Mouse (Mus musculus) myocyte (in vitro differentiated cells): ENCODE measurements around the gene Bet1l. TPM values are rescaled to one million over a fixed set of nuclear protein-coding genes. Genes with fewer than 3 reads are reported as not detected.

Experiments
- H3K27me3 ChIP-seq: one replicate; pipeline ENCODE4 v1.6.1; 2011; ENCODE audit not compliant: control insufficient read depth, insufficient read depth, insufficient read length
- H3K36me3 ChIP-seq: one replicate; pipeline ENCODE4 v1.6.1; 2011; ENCODE audit not compliant: control insufficient read depth, insufficient read depth
- H3K4me2 ChIP-seq: one replicate; pipeline ENCODE4 v1.6.1; 2011; ENCODE audit warnings: low read depth, control low read depth
- H3K4me3 ChIP-seq: one replicate; pipeline ENCODE4 v1.5.1; 2011; ENCODE audit warnings: mild to moderate bottlenecking, control low read depth, moderate library complexity
- H3K79me2 ChIP-seq: one replicate; pipeline ENCODE4 v1.6.1; 2011; ENCODE audit not compliant: control insufficient read depth, insufficient read depth
- H3ac ChIP-seq: one replicate; pipeline ENCODE4 v1.6.1; 2011; ENCODE audit not compliant: control insufficient read depth, insufficient read length
- CEBPB ChIP-seq: IDR thresholded peaks from 2 replicates; pipeline ENCODE4 v1.6.1; 2011; ENCODE audit warnings: mild to moderate bottlenecking, moderate library complexity; ENCODE audit not compliant: poor library complexity, insufficient read depth, severe bottlenecking
- E2F4 ChIP-seq: IDR thresholded peaks from one replicate; pipeline ENCODE4 v1.6.1; 2011; ENCODE audit warnings: mild to moderate bottlenecking, control low read depth, moderate library complexity; ENCODE audit not compliant: insufficient read depth
- MAX ChIP-seq: IDR thresholded peaks from one replicate; pipeline ENCODE4 v1.6.1; 2011; ENCODE audit warnings: low read depth, mild to moderate bottlenecking, control low read depth
- MYOD1 ChIP-seq, 3 experiments: IDR thresholded peaks; one replicate each; pipeline ENCODE4 v1.6.1; 2011; ENCODE audit warnings: control low read depth in 2 of 3, low read depth in 2 of 3, mild to moderate bottlenecking in 2 of 3, moderate library complexity in 1 of 3; ENCODE audit not compliant: insufficient read length in 2 of 3, control insufficient read depth in 1 of 3
- MYOG ChIP-seq, 3 experiments: IDR thresholded peaks; one replicate each; pipeline ENCODE4 v1.6.1; 2011; ENCODE audit warnings: control low read depth in 2 of 3, low read depth in 2 of 3, mild to moderate bottlenecking in 2 of 3; ENCODE audit not compliant: insufficient read length in 2 of 3, control insufficient read depth in 1 of 3, insufficient read depth in 1 of 3
- POLR2A ChIP-seq: IDR thresholded peaks from one replicate; pipeline ENCODE4 v1.6.1; 2011; ENCODE audit warnings: low read depth, mild to moderate bottlenecking, control low read depth, moderate library complexity; ENCODE audit not compliant: insufficient read length
- POLR2AphosphoS2 ChIP-seq: IDR thresholded peaks from one replicate; pipeline ENCODE4 v1.6.1; 2011; ENCODE audit warnings: low read depth, control low read depth; ENCODE audit not compliant: insufficient read length
- REST ChIP-seq: IDR thresholded peaks from one replicate; pipeline ENCODE4 v1.6.1; 2011; ENCODE audit warnings: mild to moderate bottlenecking, control low read depth, moderate library complexity; ENCODE audit not compliant: insufficient read depth, insufficient read length
- SRF ChIP-seq: IDR thresholded peaks from one replicate; pipeline ENCODE4 v1.6.1; 2011; ENCODE audit warnings: low read depth; ENCODE audit not compliant: control insufficient read depth, insufficient read length
- TCF12 ChIP-seq: IDR thresholded peaks from one replicate; pipeline ENCODE4 v1.6.1; 2011; ENCODE audit warnings: mild to moderate bottlenecking, control low read depth; ENCODE audit not compliant: poor library complexity, insufficient read depth, severe bottlenecking
- TCF3 ChIP-seq: IDR thresholded peaks from one replicate; pipeline ENCODE4 v1.6.1; 2011; ENCODE audit warnings: low read depth, control low read depth; ENCODE audit not compliant: insufficient read length
- USF1 ChIP-seq: IDR thresholded peaks from one replicate; pipeline ENCODE4 v1.6.1; 2011; ENCODE audit warnings: low read depth, mild to moderate bottlenecking, control low read depth, moderate library complexity
- polyA plus RNA-seq: library from polyadenylated mRNA; unstranded; fragments of >200 nt; fragmentation: generic; extraction: Trizol; gene quantifications from one replicate; pipeline ENCODE4 v1.2.1, GENCODE M21; 2012; ENCODE audit warnings: missing spikeins

Gene Bet1l
- polyA plus RNA-seq, 1 experiment: 25.8 TPM

DNA sequence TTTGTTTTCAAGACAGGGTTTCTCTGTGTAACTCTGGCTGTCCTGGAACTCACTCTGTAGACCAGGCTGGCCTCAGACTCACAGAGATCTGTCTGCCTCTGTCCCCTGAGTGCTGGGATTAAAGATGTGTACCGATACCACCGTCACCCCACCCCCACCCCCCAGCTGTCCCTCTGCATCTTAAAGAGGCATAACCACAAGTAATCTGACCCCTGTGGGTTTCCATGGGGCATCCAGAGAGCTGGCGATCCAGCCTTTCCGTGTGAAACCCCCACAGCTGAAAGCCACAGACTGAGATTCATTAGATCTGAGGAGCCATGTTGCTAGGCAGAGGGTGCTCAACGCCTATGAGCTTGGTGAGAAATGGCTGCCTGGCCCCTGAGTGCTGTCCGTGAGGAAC lies 2.6 kb upstream of the Bet1l start:
- Histone ChIP-seq H3K4me3 (peak overlapping the region; percentile 97), H3K4me2 (peak overlapping the region; percentile 86), H3K79me2 (peaks cover 50% of the 10 kb centered on the region), H3K27me3 (no peaks in the 10 kb centered on the region), H3K36me3 (peaks cover 31% of the 10 kb centered on the region), H3ac (no peak overlapping the region)
- TF ChIP-seq MYOD1 (IDR thresholded peaks at IDR 0.05; ENCODE audit: control insufficient read depth in 1 of 3, insufficient read length in 2 of 3, low read depth in 2 of 3) (peak; percentile 85 to 95 (median 93)), MAX (no peak), E2F4 (no peak), POLR2AphosphoS2 (no peak), USF1 (no peak), CEBPB (no peak), MYOG (IDR thresholded peaks at IDR 0.05; ENCODE audit: control insufficient read depth in 1 of 3, insufficient read depth in 1 of 3, insufficient read length in 2 of 3, low read depth in 2 of 3) (peak in 2 of 3 experiments; percentile 78 to 80), POLR2A (no peak), TCF12 (peak; percentile 91), REST (no peak), SRF (no peak), TCF3 (no peak)

DNA sequence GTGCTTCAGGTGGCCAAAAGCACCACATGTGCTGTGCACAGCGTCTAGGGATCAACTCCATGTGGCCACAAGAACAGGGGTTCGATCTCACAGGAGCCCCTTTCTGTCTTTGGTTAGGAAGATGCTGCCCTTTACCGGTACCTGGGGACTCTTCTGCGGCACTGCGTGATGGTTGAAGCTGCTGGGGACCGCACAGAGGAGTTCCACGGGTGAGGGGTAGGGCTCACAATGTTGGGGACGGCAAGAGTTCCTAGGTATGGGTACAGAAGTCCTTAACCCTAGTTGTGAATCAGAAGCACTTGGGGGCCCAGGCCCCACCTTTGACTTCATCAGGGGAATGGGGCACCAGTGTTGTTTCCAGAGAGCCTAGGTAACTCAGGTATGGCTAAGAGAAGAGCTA lies 1.4 kb upstream of the Bet1l start:
- Histone ChIP-seq H3K4me3 (peak overlapping the region; percentile 97), H3ac (no peak overlapping the region), H3K27me3 (no peaks in the 10 kb centered on the region), H3K4me2 (peak overlapping the region; percentile 86), H3K79me2 (peaks cover 57% of the 10 kb centered on the region), H3K36me3 (peaks cover 27% of the 10 kb centered on the region)
- TF ChIP-seq POLR2AphosphoS2 (no peak), CEBPB (no peak), SRF (no peak), POLR2A (no peak), E2F4 (no peak), REST (no peak), MYOD1 (IDR thresholded peaks at IDR 0.05; ENCODE audit: control insufficient read depth in 1 of 3, insufficient read length in 2 of 3, low read depth in 2 of 3) (no peak), MYOG (IDR thresholded peaks at IDR 0.05; ENCODE audit: control insufficient read depth in 1 of 3, insufficient read depth in 1 of 3, insufficient read length in 2 of 3, low read depth in 2 of 3) (no peak)

DNA sequence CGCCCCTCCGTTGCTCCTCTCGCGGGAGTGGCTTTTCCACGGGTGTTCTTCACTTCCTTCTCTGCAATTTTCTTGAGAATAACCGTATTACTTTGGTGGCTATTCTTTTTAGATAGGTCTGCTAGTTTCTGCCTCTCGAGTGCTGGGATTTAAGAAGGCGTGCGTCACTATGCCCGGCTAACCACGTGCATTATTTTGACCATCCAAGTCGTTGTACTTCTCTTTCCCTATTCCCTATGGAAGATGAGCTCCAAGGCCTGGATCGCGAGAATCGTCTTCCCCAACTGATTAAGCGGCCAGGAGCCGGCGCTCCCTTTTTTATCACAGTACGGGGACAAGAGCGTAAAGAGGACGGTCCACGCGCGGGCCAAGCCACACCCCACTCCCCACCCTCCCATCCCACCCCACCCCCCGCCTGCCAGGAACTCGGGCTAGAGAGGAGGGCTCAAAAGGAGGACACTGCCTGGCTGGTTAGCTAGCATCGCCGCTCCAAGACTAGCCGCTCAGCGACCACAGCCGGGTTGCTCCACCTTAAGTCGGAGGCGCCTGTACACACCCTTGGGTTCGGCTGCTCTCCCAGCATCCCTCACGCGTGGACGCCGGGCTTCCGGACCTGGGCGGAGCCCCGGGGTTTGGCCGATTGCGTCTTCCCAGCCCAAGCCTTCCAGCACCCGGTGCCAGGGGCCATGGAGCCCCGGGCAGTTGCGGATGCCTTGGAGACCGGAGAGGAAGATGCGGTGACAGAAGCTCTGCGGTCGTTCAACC lies 410 bp downstream of the Bet1l start, which contains the start of gene Ric8a:
Gene Ric8a (plus strand): TSS at position 173 of the 765 bp plus-strand sequence.
- TF ChIP-seq POLR2A (peak; percentile 84), REST (no peak), MAX (no peak), TCF12 (no peak), CEBPB (no peak), POLR2AphosphoS2 (peak; percentile 75), E2F4 (no peak), USF1 (no peak), MYOG (IDR thresholded peaks at IDR 0.05; ENCODE audit: control insufficient read depth in 1 of 3, insufficient read depth in 1 of 3, insufficient read length in 2 of 3, low read depth in 2 of 3) (peak in 1 of 3 experiments; percentile 50)
- Histone ChIP-seq H3K4me3 (peak within 1 kb of the TSS; percentile 97), H3K27me3 (no peaks in the 10 kb centered on the region), H3ac (peak within 1 kb of the TSS; percentile 39), H3K4me2 (peak within 1 kb of the TSS; percentile 86), H3K79me2 (peaks cover 61% of the 10 kb centered on the region), H3K36me3 (peaks cover 22% of the 10 kb centered on the region)

DNA sequence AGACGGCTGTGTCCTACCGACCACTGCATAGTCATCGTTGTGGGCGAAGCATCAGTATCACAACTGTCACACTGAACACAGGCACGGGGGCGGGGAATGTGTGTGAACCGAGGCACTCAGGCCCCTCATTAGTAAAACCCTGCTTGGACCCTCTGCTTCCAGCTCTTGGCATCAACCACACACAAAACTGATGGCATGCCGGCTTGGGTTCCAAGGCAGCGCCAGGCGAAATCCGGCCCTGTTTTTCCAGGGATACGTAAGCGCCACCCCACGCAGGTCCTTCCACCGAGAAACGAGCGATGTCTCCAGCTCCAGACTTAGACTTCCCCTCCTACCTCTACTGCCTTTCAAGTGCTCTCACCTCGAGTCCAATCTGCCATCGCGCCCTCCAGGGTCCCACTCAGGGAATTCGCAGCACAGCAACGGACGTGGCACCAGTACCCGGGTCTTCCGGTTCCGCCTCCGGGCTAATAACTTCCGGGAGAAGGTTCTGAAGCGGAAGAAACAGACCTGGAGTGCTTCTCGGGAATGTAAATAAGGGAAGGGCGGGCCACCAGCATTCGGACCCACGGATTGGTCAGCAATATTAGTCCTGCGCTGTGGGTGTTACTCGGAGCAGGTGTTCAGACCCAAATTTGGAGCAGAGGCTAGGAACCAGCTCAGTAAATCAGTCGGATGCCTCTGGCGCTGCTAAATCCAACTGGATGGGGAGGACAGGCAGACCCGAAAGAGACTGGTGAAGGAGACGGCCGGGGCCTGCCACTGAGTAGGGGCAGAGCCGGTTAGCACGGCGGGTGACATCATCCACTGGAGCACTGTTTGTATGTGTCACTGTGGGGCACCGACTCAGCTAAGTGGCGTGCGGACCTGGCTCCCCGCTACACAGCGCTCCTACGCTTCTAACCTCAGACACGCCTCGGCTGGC lies 1.3 kb downstream of the Bet1l start, which contains the start of gene Gm45785:
Gene Gm45785 (minus strand): TSS at position 472 of the 925 bp plus-strand sequence.
- peak; percentile 76 for TF ChIP-seq POLR2A
- TF ChIP-seq TCF12: no peak
- TF ChIP-seq POLR2AphosphoS2: peak; percentile 67
- TF ChIP-seq MAX: no peak
- no peak for TF ChIP-seq E2F4
- peak in 1 of 3 experiments; percentile 64 for TF ChIP-seq MYOG (IDR thresholded peaks at IDR 0.05; ENCODE audit: control insufficient read depth in 1 of 3, insufficient read depth in 1 of 3, insufficient read length in 2 of 3, low read depth in 2 of 3)
- no peak for TF ChIP-seq REST
- TF ChIP-seq MYOD1 (IDR thresholded peaks at IDR 0.05; ENCODE audit: control insufficient read depth in 1 of 3, insufficient read length in 2 of 3, low read depth in 2 of 3): peak; percentile 13 to 64 (median 47)
- TF ChIP-seq SRF: peak; percentile 87
- no peak for TF ChIP-seq CEBPB
- Histone ChIP-seq H3K4me3 (peak within 1 kb of the TSS; percentile 97), H3K36me3 (peaks cover 14% of the 10 kb centered on the region), H3K79me2 (peaks cover 54% of the 10 kb centered on the region), H3K27me3 (no peaks in the 10 kb centered on the region), H3K4me2 (peak within 1 kb of the TSS; percentile 84), H3ac (peak within 1 kb of the TSS; percentile 39)
